In genomic region chr1:137927953-137928352, GRCm38 (mm10) we compare ENCODE assay signal across 7 mouse cellular contexts.
DNase-seq lines count a peak whose midpoint lies in the region; ATAC-seq lines count a peak whose summit lies in the region.

No protein-coding gene starts in this region.

- H3K4me1 ChIP-seq in embryonic facial prominence, embryonic 11.5 days (ENCODE audit: control insufficient read depth, insufficient read depth, low read length): no peaks in the 10 kb centered on the region
- H3K4me1 ChIP-seq in neural tube, embryonic 12.5 days: peaks cover 37% of the 10 kb centered on the region

- no peaks in the 10 kb centered on the region for H3K27me3 ChIP-seq in embryonic facial prominence, embryonic 11.5 days (ENCODE audit: control insufficient read depth, insufficient read depth, low read length)
- no peaks in the 10 kb centered on the region for H3K27me3 ChIP-seq in neural tube, embryonic 12.5 days (replicated peaks)

- DNase-seq in brain, adult 2 months (ENCODE audit: low read depth, low spot score): peak; percentile 81
- DNase-seq in embryonic facial prominence, embryonic 11.5 days (ENCODE audit: low spot score): peak; percentile 81
- peak; percentile 56 for DNase-seq in heart, adult 8-10 months (ENCODE audit: low spot score)
- peak; percentile 49 for DNase-seq in kidney, adult 18-20 months
- DNase-seq in liver: peak; percentile 39
- DNase-seq in B cell, adult 2 months: no peak

- H3K9me3 ChIP-seq in embryonic facial prominence, embryonic 11.5 days (replicated peaks; ENCODE audit: control insufficient read depth, low read length): no peaks in the 10 kb centered on the region
- no peaks in the 10 kb centered on the region for H3K9me3 ChIP-seq in neural tube, embryonic 12.5 days

- ATAC-seq in embryonic facial prominence, embryonic 11.5 days (replicated peaks; ENCODE audit: insufficient number of reproducible peaks, low FRiP score, low TSS enrichment, low read depth): peak; percentile 90
- peak; percentile 93 for ATAC-seq in neural tube, embryonic 12.5 days (ENCODE audit: low FRiP score, low read depth)

- H3K27ac ChIP-seq in embryonic facial prominence, embryonic 11.5 days (replicated peaks; ENCODE audit: low read depth, low read length): peak overlapping the region; percentile 30
- peak overlapping the region; percentile 90; the same call in 1 of the 2 replicates for H3K27ac ChIP-seq in neural tube, embryonic 12.5 days

- no peak overlapping the region for H3K4me2 ChIP-seq in embryonic facial prominence, embryonic 11.5 days (ENCODE audit: low read depth, low read length)
- peak overlapping the region; percentile 32 for H3K4me2 ChIP-seq in neural tube, embryonic 12.5 days (replicated peaks)

- peak overlapping the region; percentile 29 for H3K9ac ChIP-seq in embryonic facial prominence, embryonic 11.5 days (replicated peaks; ENCODE audit: low read length)
- H3K9ac ChIP-seq in neural tube, embryonic 12.5 days: 0 out of 2 replicates have a peak overlapping the region, but pooled peaks have one; percentile 26

- WGBS in embryonic facial prominence, embryonic 11.5 days: 13% methylated on average over 11 of the region's 11 CpGs
- 14% methylated on average over 11 of the region's 11 CpGs for WGBS in neural tube, embryonic 12.5 days

- H3K36me3 ChIP-seq in embryonic facial prominence, embryonic 11.5 days (replicated peaks; ENCODE audit: control insufficient read depth, insufficient read depth, low read depth, low read length): no peaks in the 10 kb centered on the region; the same call in 1 of the 2 replicates
- peaks cover 15% of the 10 kb centered on the region for H3K36me3 ChIP-seq in neural tube, embryonic 12.5 days

- no peak overlapping the region for H3K4me3 ChIP-seq in embryonic facial prominence, embryonic 11.5 days (ENCODE audit: low read depth, low read length)
- H3K4me3 ChIP-seq in neural tube, embryonic 12.5 days: no peak overlapping the region

Comparison
In these comparisons a context has a peak if more than half of its experiments do, and no peak if none do; other contexts are left out.
1. DNase-seq: peak in brain, adult 2 months (single experiment), embryonic facial prominence, embryonic 11.5 days (single experiment), heart, adult 8-10 months (single experiment), kidney, adult 18-20 months (single experiment) and liver (single experiment); none in B cell, adult 2 months (0 of 2).